Mouse (Mus musculus) embryonic stem cell, embryonic (primary cell): Measurements from ENCODE around the gene Scp2.

ENCODE experiments used
- CTCF ChIA-PET, 4 experiments: fragments of 300-600 bp in 2 of 4; fragments of 350-600 bp in 2 of 4; sonication (Branson Sonifier 250); formaldehyde crosslinking; loops; one replicate each; lab custom pipeline; 2022; ENCODE audit warnings: inconsistent platforms in 2 of 4; lab: Charles Lee
- POLR2A ChIA-PET, 4 experiments: fragments of 300-600 bp in 2 of 4; fragments of 350-600 bp in 2 of 4; sonication (Branson Sonifier 250); formaldehyde crosslinking; loops; one replicate each; lab custom pipeline; 2022; ENCODE audit warnings: antibody characterized with exemption in 4 of 4, inconsistent platforms in 1 of 4; lab: Charles Lee

The Scp2 gene

GRCm38 (mm10) chr4:108018241-108018923 is 126.4 kb downstream of the Scp2 start:
- CTCF ChIA-PET: interaction anchor here in 2 of 4 experiments (0.6 to 1.3 kb wide), 3 partner anchors 8 to 300 kb away, joined by 3 to 9 read pairs (median 8); no protein-coding TSS in a partner anchor
- POLR2A ChIA-PET: interaction anchor here in 2 of 4 experiments (0.7 to 1.9 kb wide), 3 partner anchors 13 to 201 kb away, joined by 3 to 5 read pairs (median 3); no protein-coding TSS in a partner anchor

- CTCF ChIA-PET: interaction anchor here in 1 of 4 experiments (0.6 to 1.3 kb wide), 2 partner anchors 9 to 51 kb away, joined by 3 read pairs; no protein-coding TSS in a partner anchor
- POLR2A ChIA-PET: interaction anchor here in 1 of 4 experiments (1.1 to 1.9 kb wide), 2 partner anchors 13 to 201 kb away, joined by 3 to 5 read pairs; no protein-coding TSS in a partner anchor
Observed at GRCm38 (mm10) chr4:108017839-108018238, 127.0 kb downstream of the Scp2 start.

GRCm38 (mm10) chr4:108016321-108016720 is 128.5 kb downstream of the Scp2 start:
- POLR2A ChIA-PET: interaction anchor here in 2 of 4 experiments (1.0 to 1.3 kb wide), 2 partner anchors 10 to 51 kb away, joined by 3 to 7 read pairs; no protein-coding TSS in a partner anchor
- CTCF ChIA-PET: interaction anchor here in 2 of 4 experiments (0.6 to 1.5 kb wide), 5 partner anchors 17 to 122 kb away, joined by 3 to 14 read pairs (median 4); no protein-coding TSS in a partner anchor

- POLR2A ChIA-PET: interaction anchor here in 3 of 4 experiments (0.6 to 1.6 kb wide), 13 partner anchors 8 to 930 kb away, joined by 3 to 7 read pairs (median 3); partner anchors contain the start of gene Coa7 (in 1 of the 3)
- CTCF ChIA-PET: interaction anchor here in 3 of 4 experiments (0.6 to 1.5 kb wide), 10 partner anchors 10 to 1152 kb away, joined by 3 to 14 read pairs (median 4); partner anchors contain the start of gene Echdc2 (in 1 of the 3)
Observed at GRCm38 (mm10) chr4:108015067-108015765, 129.6 kb downstream of the Scp2 start.

GRCm38 (mm10) chr4:108014466-108014865 is 130.3 kb downstream of the Scp2 start:
- POLR2A ChIA-PET: interaction anchor here in 2 of 4 experiments (0.6 to 1.6 kb wide), 6 partner anchors 8 to 929 kb away, joined by 3 to 6 read pairs (median 3); no protein-coding TSS in a partner anchor

GRCm38 (mm10) chr4:108008541-108008940 is 136.3 kb downstream of the Scp2 start:
- ChIA-PET CTCF (no interaction called here), POLR2A (interaction anchor here (0.6 to 1.3 kb wide), 6 partner anchors 12 to 192 kb away, joined by 3 to 8 read pairs (median 3); no protein-coding TSS in a partner anchor)

More at GRCm38 (mm10) chr4:108014466-108014865, 130.3 kb downstream of the Scp2 start:
- CTCF ChIA-PET: interaction anchor here in 3 of 4 experiments (0.6 to 1.5 kb wide), 9 partner anchors 9 to 1151 kb away, joined by 3 to 17 read pairs (median 4); partner anchors contain the start of gene Echdc2 (in 1 of the 3)

- POLR2A ChIA-PET: interaction anchor here in 3 of 4 experiments (0.6 to 1.5 kb wide), 4 partner anchors 7 to 311 kb away, joined by 3 to 7 read pairs (median 4); no protein-coding TSS in a partner anchor
Observed at GRCm38 (mm10) chr4:108007532-108008103, 137.2 kb downstream of the Scp2 start.

GRCm38 (mm10) chr4:108005328-108005727 is 139.5 kb downstream of the Scp2 start:
- POLR2A ChIA-PET: interaction anchor here in 2 of 4 experiments (0.6 to 0.7 kb wide), 3 partner anchors 10 to 1066 kb away, joined by 3 to 7 read pairs (median 5); no protein-coding TSS in a partner anchor
- CTCF ChIA-PET: interaction anchor here in 1 of 4 experiments (1.5 kb wide), 1 partner anchor 10 kb away, joined by 3 read pairs; no protein-coding TSS in a partner anchor

More at GRCm38 (mm10) chr4:108007532-108008103, 137.2 kb downstream of the Scp2 start:
- CTCF ChIA-PET: no interaction called here

GRCm38 (mm10) chr4:107999380-107999779 is 145.4 kb downstream of the Scp2 start:
- CTCF ChIA-PET: no interaction called here
- POLR2A ChIA-PET: interaction anchor here in 2 of 4 experiments (0.7 to 1.6 kb wide), 2 partner anchors 21 to 161 kb away, joined by 3 to 5 read pairs; no protein-coding TSS in a partner anchor

GRCm38 (mm10) chr4:107998641-107999332 is 146.0 kb downstream of the Scp2 start:
- ChIA-PET CTCF (interaction anchor here in 1 of 4 experiments (0.7 kb wide), 1 partner anchor 334 kb away, joined by 3 read pairs; no protein-coding TSS in a partner anchor), POLR2A (interaction anchor here in 2 of 4 experiments (1.6 to 1.7 kb wide), 3 partner anchors 9 to 22 kb away, joined by 5 to 7 read pairs (median 5); no protein-coding TSS in a partner anchor)

- ChIA-PET CTCF (interaction anchor here in 1 of 4 experiments (1.0 kb wide), 1 partner anchor 59 kb away, joined by 4 read pairs; no protein-coding TSS in a partner anchor), POLR2A (interaction anchor here in 3 of 4 experiments (0.6 to 1.6 kb wide), 6 partner anchors 13 to 69 kb away, joined by 3 to 5 read pairs (median 4); partner anchors contain the start of gene Slc1a7 (in 1 of the 3))
Observed at GRCm38 (mm10) chr4:107996418-107996986, 148.3 kb downstream of the Scp2 start.

GRCm38 (mm10) chr4:107995727-107996126 is 149.1 kb downstream of the Scp2 start:
- CTCF ChIA-PET: interaction anchor here in 1 of 4 experiments (0.6 kb wide), 1 partner anchor 542 kb away, joined by 4 read pairs; no protein-coding TSS in a partner anchor

GRCm38 (mm10) chr4:107995011-107995410 is 149.8 kb downstream of the Scp2 start:
- POLR2A ChIA-PET: no interaction called here

More at GRCm38 (mm10) chr4:107995727-107996126, 149.1 kb downstream of the Scp2 start:
- POLR2A ChIA-PET: interaction anchor here in 3 of 4 experiments (0.6 to 1.0 kb wide), 3 partner anchors 31 to 175 kb away, joined by 3 to 5 read pairs (median 3); no protein-coding TSS in a partner anchor

More at GRCm38 (mm10) chr4:107995011-107995410, 149.8 kb downstream of the Scp2 start:
- CTCF ChIA-PET: no interaction called here
